Mouse (Mus musculus): ENCODE data around the gene Spice1.

GRCm38 (mm10) chr16:44331154-44331553 is 15.8 kb upstream of the Spice1 start:
- TF ChIP-seq CTCF (IDR thresholded peaks at IDR 0.05; ENCODE audit: low read depth), result no peak
- no peak for TF ChIP-seq EP300 (optimal IDR thresholded peaks at IDR 0.05)

All from stomach, postnatal 0 days (tissue).